Mouse (Mus musculus) neural tube, embryonic 13.5 days (tissue): ENCODE data around the gene Atp13a3. TPM values are rescaled to one million over a fixed set of nuclear protein-coding genes. Genes with fewer than 3 reads are reported as not detected.

Experiments used
- ATAC-seq: fragments of 200-750 bp; cut with Nextera tagmentation; 2 replicates; pipeline ENCODE4 v1.8.0; 2017; ENCODE audit warnings: low read depth, mild to moderate bottlenecking, moderate TSS enrichment, moderate library complexity
- H3K27ac ChIP-seq: fragments of 300-500 bp; sonication (generic); replicated peaks from 2 replicates; pipeline ENCODE4 v1.5.1; 2015; ENCODE audit warnings: moderate library complexity, mild to moderate bottlenecking, inconsistent platforms
- H3K27me3 ChIP-seq: fragments of 300-500 bp; sonication (generic); 2 replicates; pipeline ENCODE4 v1.6.1; 2015; ENCODE audit warnings: mild to moderate bottlenecking, inconsistent platforms
- H3K36me3 ChIP-seq: fragments of 300-500 bp; sonication (generic); 2 replicates; pipeline ENCODE4 v1.6.1; 2015; ENCODE audit warnings: mild to moderate bottlenecking, inconsistent platforms
- H3K4me1 ChIP-seq: fragments of 300-500 bp; sonication (generic); replicated peaks from 2 replicates; pipeline ENCODE4 v1.6.1; 2015; ENCODE audit warnings: inconsistent platforms
- H3K4me2 ChIP-seq: fragments of 300-500 bp; sonication (generic); 2 replicates; pipeline ENCODE4 v1.6.1; 2015; ENCODE audit warnings: inconsistent platforms, mild to moderate bottlenecking, moderate library complexity
- H3K4me3 ChIP-seq: fragments of 300-500 bp; sonication (generic); 2 replicates; pipeline ENCODE4 v1.5.1; 2015; ENCODE audit warnings: mild to moderate bottlenecking, inconsistent platforms
- H3K9ac ChIP-seq: fragments of 300-500 bp; sonication (generic); 2 replicates; pipeline ENCODE4 v1.6.1; 2015; ENCODE audit warnings: moderate library complexity, mild to moderate bottlenecking, inconsistent platforms
- H3K9me3 ChIP-seq: fragments of 300-500 bp; sonication (generic); 2 replicates; pipeline ENCODE4 v1.6.1; 2016; ENCODE audit warnings: inconsistent platforms
- WGBS: fragments of 180-500 bp; shearing (Covaris S2); methylation state at CpG from one replicate; pipeline ENCODE4 v1.1.7; 2015; 5-methylcytosine and 5-hydroxymethylcytosine counted together
- polyA plus RNA-seq: library from polyadenylated mRNA; unstranded; fragments of >200 nt; fragmentation: Nextera tagmentation; extraction: Ambion mirVana; gene quantifications from 2 replicates; pipeline ENCODE4 v1.2.1, GENCODE M21; 2015

Gene Atp13a3
- polyA plus RNA-seq, 1 experiment from 2014 or later, result 7.8 TPM

DNA sequence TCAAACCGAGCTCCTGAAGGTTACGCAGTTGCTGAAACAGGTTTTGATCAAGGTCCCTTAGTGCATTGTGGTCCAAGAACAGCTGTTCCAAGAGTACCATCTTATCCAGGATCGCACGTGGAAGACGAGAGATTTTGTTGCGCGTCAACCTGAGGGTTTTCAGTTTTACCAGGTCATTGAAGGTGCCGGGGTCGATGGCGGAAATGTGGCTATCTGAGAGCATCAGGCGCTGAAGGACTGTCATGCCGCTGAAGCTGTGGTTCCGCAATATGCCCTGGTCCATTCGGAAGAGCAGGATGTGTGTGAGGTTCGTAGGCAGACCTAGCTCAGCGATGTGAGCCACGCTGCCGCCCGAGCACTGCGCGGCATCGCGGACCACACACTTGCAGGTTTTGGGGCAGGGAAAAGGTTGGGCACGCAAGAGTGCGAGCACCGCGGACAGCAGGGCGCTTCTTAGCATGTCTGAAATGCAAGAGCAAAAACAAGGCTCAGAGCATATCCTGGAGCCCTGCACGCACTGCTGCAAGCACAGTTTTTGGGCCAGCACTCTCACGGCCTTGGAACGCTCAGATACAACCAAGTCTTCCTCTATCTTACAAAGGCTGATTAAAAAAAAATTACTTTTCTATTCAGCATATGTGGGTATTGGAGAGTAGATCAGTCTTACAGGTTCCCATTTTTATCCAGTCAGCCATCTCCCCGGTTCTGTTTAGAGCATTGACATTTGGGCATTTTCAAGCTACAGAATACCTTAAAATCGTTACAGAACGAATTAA lies 96.2 kb downstream of the Atp13a3 start:
- no peaks in the 10 kb centered on the region for H3K9me3 ChIP-seq
- H3K4me2 ChIP-seq, result peak overlapping the region; percentile 96
- H3K27me3 ChIP-seq, result peaks cover 69% of the 10 kb centered on the region
- peak overlapping the region; percentile 70 for H3K9ac ChIP-seq
- peak overlapping the region; percentile 57 for H3K4me3 ChIP-seq
- ATAC-seq, result no peak
- no peaks in the 10 kb centered on the region for H3K36me3 ChIP-seq
- WGBS, result 5% methylated on average over 34 of the region's 34 CpGs
- no peak overlapping the region for H3K27ac ChIP-seq
- peaks cover 23% of the 10 kb centered on the region for H3K4me1 ChIP-seq

DNA sequence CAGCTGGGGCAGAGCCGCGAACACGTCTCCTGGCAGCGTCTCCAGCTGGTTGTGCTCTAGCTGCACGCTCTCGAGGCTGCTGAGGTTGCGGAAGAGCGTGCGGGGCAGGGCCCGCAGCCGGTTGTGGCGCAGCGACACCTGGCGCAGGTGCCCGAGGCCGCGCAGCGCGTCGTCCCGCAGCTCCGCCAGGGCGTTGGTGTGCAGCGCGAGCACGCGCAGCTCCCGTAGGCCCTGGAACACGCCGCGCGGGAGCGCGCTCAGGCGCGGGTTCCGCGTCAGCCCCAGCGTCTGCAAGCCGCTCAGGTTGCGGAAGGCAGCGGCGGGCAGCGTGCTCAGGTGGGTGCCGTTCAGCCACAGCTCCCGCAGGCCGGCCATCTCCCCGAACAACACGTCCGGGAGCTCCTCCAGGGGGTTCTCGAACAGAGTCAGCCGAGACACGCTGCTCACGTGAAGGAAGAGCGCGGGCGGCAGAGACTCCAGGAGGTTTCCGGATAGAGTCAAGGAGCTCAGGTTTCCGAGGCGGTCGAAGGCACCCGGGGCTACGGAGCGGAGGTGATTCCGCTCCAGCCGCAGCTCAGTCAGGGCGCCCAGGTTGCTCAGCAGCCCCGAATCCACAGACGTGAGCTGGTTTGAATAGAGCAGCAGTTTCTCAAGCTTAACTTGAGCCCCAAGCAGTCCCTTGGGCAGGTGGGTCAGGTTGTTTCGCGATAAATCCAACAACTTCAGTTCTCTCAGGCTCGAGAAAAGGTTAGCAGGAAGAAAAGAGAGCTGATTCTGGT lies 97.0 kb downstream of the Atp13a3 start:
- no peak overlapping the region for H3K27ac ChIP-seq
- H3K4me3 ChIP-seq, result peak overlapping the region; percentile 57
- peak; percentile 77 for ATAC-seq
- H3K9me3 ChIP-seq, result no peaks in the 10 kb centered on the region
- under 1% methylated on average over 72 of the region's 72 CpGs for WGBS
- peak overlapping the region; percentile 70 for H3K9ac ChIP-seq
- H3K36me3 ChIP-seq, result no peaks in the 10 kb centered on the region
- peaks cover 74% of the 10 kb centered on the region for H3K27me3 ChIP-seq
- peaks cover 23% of the 10 kb centered on the region for H3K4me1 ChIP-seq
- peak overlapping the region; percentile 96 for H3K4me2 ChIP-seq

DNA sequence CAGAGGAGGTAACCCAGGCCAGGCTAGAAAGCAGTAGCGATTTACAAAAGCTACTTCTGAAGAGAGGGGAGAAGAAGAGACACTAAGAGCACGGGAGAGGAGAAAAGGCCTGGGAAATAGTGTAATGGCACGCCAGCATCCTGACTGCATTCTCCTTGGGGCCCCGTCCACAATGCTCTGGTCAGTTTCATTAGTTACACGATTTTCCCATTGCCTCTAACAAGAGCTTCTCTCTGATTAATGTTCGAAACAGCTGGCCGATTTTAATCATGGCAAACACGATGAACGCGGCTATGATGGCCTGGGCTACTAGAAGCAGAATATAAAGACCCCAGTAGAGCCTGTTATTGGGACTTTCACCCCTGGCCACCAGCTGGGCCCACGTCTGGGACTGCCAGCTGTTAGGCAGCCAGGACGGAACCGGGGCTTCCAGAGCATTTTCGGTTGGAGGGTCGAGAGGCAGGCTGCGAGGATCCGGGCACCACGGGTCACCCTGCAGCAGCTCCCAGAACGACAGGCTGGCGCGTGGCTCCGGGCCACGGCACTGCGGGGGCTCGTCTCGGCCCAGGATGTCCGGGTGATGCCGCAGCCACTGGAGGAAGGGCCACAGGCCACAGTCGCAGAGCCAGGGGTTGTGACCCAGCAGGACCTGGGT lies 97.7 kb downstream of the Atp13a3 start:
- Histone ChIP-seq H3K4me1 (peaks cover 23% of the 10 kb centered on the region), H3K36me3 (no peaks in the 10 kb centered on the region), H3K9me3 (no peaks in the 10 kb centered on the region), H3K9ac (peak overlapping the region; percentile 70), H3K27me3 (peaks cover 74% of the 10 kb centered on the region), H3K27ac (no peak overlapping the region), H3K4me3 (peak overlapping the region; percentile 57), H3K4me2 (peak overlapping the region; percentile 96)
- 9% methylated on average over 29 of the region's 29 CpGs for WGBS
- peak; percentile 44; the same call in 1 of the 2 replicates for ATAC-seq

DNA sequence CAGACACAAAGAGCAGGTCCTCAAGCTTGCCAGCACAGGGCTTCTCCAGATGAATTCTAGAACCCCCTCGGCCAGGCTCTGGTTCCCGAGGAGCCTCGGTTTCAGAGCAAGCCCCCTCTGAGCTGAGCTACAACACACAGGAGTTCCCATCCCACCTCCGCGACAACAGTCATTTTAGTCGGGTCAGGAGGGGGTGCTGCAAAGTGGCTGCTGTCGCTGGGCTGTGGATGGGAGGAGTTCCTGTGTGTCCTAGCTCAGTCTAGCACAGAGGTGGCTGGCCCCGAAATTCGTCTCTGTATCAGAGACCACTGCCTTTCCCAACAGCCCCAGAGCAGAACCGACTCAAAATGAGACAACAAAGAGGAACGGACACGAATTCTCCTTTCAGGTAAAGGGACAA lies 98.5 kb downstream of the Atp13a3 start:
- H3K4me3 ChIP-seq, result no peak overlapping the region
- no peak overlapping the region for H3K4me2 ChIP-seq
- no peak overlapping the region for H3K27ac ChIP-seq
- ATAC-seq, result no peak
- H3K9me3 ChIP-seq, result no peaks in the 10 kb centered on the region
- H3K36me3 ChIP-seq, result no peaks in the 10 kb centered on the region
- H3K4me1 ChIP-seq, result peaks cover 23% of the 10 kb centered on the region
- peaks cover 74% of the 10 kb centered on the region for H3K27me3 ChIP-seq
- WGBS, result 54% methylated on average over 12 of the region's 12 CpGs
- H3K9ac ChIP-seq, result no peak overlapping the region

DNA sequence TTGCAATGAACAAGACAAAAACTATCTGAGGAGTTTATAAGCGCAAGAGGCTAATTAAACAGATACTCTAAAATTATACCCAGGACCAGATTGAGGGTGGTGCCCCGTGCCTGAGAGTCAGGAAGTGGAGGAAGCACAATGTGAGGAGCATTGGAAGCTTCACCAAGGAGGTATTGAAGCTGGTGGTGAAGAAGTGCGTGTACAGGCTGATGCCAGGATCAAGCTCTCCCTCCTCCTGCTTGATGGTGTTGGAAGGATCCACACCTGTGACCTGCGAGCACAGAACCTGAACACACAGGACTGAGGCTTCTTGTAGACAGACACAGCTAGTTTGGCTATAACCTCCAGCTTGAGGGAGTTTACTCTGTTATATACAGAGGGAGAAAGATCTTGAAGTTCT lies 99.7 kb downstream of the Atp13a3 start:
- Histone ChIP-seq H3K9ac (no peak overlapping the region), H3K27ac (no peak overlapping the region), H3K27me3 (peaks cover 63% of the 10 kb centered on the region), H3K4me2 (no peak overlapping the region), H3K9me3 (no peaks in the 10 kb centered on the region), H3K4me3 (no peak overlapping the region), H3K36me3 (no peaks in the 10 kb centered on the region), H3K4me1 (peaks cover 23% of the 10 kb centered on the region)
- 94% methylated on average over 4 of the region's 4 CpGs for WGBS
- ATAC-seq, result no peak

DNA sequence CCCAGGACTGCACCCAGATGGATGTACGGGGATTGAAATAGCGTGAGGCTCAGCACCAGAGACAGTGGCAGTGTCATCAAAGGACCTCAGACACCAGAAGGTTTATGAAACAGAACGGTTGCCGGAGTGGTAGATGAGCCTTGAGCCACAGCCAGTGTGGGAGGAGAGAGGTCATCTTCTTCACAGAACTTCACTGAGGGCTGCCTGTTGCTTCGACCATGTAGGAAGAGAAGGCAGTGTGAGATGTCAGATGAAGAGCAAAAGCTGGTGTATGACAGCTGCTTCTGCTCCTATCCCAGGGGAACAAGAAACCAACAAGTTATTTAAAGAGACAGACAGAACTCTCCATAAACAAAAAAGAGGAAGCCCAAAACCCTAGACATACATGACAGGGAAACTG lies 101.5 kb downstream of the Atp13a3 start:
- H3K4me1 ChIP-seq, result peaks cover 15% of the 10 kb centered on the region
- no peaks in the 10 kb centered on the region for H3K36me3 ChIP-seq
- WGBS, result 80% methylated on average over 5 of the region's 5 CpGs
- no peaks in the 10 kb centered on the region for H3K9me3 ChIP-seq
- H3K9ac ChIP-seq, result no peak overlapping the region
- H3K27ac ChIP-seq, result no peak overlapping the region
- H3K4me2 ChIP-seq, result no peak overlapping the region
- ATAC-seq, result no peak
- H3K4me3 ChIP-seq, result no peak overlapping the region
- H3K27me3 ChIP-seq, result peaks cover 49% of the 10 kb centered on the region

DNA sequence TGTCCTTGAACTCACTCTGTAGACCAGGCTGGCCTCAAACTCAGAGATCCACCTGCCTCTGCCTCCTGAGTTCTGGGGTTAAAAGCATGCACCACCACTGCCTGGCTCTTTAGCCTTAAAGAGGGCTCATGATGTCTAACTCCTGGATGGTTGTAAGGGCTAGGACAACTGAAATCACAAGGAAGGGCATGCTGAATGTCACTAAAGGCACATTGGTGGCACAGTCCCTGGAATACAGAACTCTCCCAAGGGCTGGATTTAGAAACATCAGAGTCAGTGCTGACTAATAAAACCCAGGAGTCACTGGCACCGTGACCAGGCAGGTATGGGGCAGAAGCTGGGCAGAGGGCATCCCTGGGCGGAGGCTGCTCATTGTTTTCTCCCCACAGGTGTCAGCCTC lies 102.4 kb downstream of the Atp13a3 start:
- WGBS, result 85% methylated on average over 2 of the region's 2 CpGs
- no peak for ATAC-seq

DNA sequence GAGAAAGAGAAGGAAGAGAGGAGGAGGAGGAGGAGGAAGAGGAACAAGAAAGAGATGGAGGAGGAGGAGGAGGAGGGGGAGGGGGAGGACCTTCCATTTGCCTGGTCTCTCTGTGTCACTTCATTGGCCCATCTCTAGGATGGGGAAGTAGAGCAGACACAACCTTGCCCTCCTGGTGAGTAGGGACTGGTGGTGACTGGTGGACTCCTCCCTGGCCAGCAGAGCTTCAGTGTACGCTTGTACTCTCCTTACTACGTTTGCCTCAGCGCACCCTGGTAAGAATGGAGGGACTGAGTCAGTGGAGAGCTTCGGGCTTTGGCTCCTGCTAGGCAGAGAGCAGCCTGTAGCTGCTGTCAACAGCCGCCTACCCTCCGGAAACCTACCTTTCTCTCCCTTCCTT lies 103.1 kb downstream of the Atp13a3 start:
- WGBS, result 90% methylated on average over 6 of the region's 6 CpGs
- no peaks in the 10 kb centered on the region for H3K9me3 ChIP-seq
- H3K4me3 ChIP-seq, result no peak overlapping the region
- no peak for ATAC-seq
- no peaks in the 10 kb centered on the region for H3K36me3 ChIP-seq
- H3K27me3 ChIP-seq, result peaks cover 34% of the 10 kb centered on the region
- no peak overlapping the region for H3K27ac ChIP-seq
- no peak overlapping the region for H3K4me2 ChIP-seq
- no peak overlapping the region for H3K9ac ChIP-seq
- H3K4me1 ChIP-seq, result no peaks in the 10 kb centered on the region

More for the DNA sequence above, 102.4 kb downstream of the Atp13a3 start:
- no peak overlapping the region for H3K4me2 ChIP-seq
- H3K36me3 ChIP-seq, result no peaks in the 10 kb centered on the region
- H3K9ac ChIP-seq, result no peak overlapping the region
- no peaks in the 10 kb centered on the region for H3K9me3 ChIP-seq
- peaks cover 41% of the 10 kb centered on the region for H3K27me3 ChIP-seq
- peaks cover 7% of the 10 kb centered on the region for H3K4me1 ChIP-seq
- H3K27ac ChIP-seq, result no peak overlapping the region
- no peak overlapping the region for H3K4me3 ChIP-seq

DNA sequence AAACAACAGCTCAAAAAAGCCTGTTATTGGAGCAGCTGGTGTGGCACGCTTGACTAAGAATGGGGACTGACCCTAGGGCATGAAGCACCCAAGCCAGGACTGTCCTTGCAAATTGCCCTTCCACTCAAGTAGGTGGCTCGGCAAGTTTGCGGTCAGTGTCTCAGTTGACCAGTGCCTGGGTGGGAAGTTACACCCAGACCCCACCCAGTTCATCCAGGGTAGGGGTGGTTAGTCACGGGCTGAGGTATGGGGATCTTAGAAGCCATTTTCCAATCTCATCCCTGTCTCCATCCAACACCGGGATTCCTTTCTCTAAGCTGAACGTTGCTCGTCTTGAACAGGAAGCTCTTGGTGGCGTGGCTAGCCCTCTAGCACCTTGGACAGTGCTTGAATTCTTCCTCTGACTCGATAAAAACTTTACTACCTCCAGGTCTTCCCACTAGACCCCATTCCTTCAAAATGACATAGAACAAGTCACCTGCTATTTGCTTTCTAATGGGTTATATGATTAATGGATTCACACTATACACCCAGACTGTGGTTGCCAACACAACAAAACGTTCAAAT lies 106.0 kb downstream of the Atp13a3 start:
- ATAC-seq, result no peak
- H3K27ac ChIP-seq, result no peak overlapping the region
- no peaks in the 10 kb centered on the region for H3K36me3 ChIP-seq
- peaks cover 12% of the 10 kb centered on the region for H3K27me3 ChIP-seq
- no peak overlapping the region for H3K4me3 ChIP-seq
- no peak overlapping the region for H3K9ac ChIP-seq
- no peaks in the 10 kb centered on the region for H3K9me3 ChIP-seq
- 74% methylated on average over 10 of the region's 10 CpGs for WGBS
- H3K4me2 ChIP-seq, result no peak overlapping the region
- no peaks in the 10 kb centered on the region for H3K4me1 ChIP-seq

DNA sequence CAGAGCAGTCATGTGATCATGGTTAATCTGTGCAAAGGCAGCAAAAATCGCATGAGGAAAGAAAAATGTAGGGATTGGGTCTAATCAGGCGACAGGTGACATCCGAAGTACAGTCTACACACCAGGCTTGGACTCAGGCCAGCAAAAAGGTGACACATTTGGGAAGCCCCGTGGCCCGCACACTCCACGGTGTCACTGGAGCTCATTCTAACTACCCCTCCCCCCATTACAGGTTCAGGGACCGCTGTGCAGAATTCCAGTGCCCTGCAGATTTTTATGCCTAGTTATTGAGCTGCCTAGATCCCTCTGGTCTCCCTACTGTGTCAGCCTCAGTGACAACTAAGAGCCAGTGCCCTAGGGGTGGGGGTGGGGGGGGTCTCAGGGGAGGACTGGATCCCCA lies 108.3 kb downstream of the Atp13a3 start:
- H3K4me2 ChIP-seq, result no peak overlapping the region
- 87% methylated on average over 7 of the region's 7 CpGs for WGBS
- no peaks in the 10 kb centered on the region for H3K36me3 ChIP-seq
- H3K4me3 ChIP-seq, result no peak overlapping the region
- no peak overlapping the region for H3K9ac ChIP-seq
- no peaks in the 10 kb centered on the region for H3K9me3 ChIP-seq
- peaks cover 5% of the 10 kb centered on the region; the same call in 1 of the 2 replicates for H3K27me3 ChIP-seq
- no peak overlapping the region for H3K27ac ChIP-seq
- H3K4me1 ChIP-seq, result no peaks in the 10 kb centered on the region
- ATAC-seq, result no peak

DNA sequence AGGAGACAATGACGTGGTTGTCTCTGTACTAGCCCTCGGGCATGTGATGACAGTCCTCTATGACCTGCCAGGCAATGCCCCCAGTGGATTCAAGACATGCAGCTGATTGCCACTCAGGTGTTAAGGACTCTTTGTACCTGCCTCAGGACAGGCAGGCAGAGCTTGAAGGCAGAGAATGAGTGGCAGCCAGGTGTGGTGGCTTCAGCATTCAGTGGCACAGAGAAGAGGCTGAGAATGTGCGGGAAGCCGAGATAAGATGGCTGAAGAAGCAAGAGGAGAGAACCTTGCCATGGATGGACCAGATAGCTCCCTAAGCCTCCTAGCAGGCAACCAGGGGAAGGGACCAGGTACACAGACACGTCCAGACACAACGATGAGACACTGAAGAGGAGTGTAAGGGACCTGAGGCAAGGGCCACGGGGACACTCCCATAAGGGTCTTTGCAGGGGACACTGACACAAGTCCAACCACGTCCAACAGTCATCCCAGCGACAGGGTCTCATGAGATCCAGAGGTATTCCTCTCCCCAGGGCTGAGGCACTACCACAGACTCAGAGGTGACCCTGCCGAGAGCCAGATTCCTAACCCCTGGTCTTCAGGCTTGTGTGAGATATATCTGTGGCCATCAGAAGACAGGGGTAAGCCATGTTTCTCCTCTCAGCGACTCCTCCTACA lies 109.0 kb downstream of the Atp13a3 start:
- no peak for ATAC-seq
- no peak overlapping the region for H3K9ac ChIP-seq

More for the DNA sequence above, 109.0 kb downstream of the Atp13a3 start:
- H3K4me2 ChIP-seq, result no peak overlapping the region
- no peaks in the 10 kb centered on the region for H3K36me3 ChIP-seq
- H3K27me3 ChIP-seq, result peaks cover 5% of the 10 kb centered on the region; the same call in 1 of the 2 replicates
- no peaks in the 10 kb centered on the region for H3K4me1 ChIP-seq
- H3K9me3 ChIP-seq, result no peaks in the 10 kb centered on the region
- H3K4me3 ChIP-seq, result no peak overlapping the region
- no peak overlapping the region for H3K27ac ChIP-seq
- 85% methylated on average over 11 of the region's 11 CpGs for WGBS
